Mouse (Mus musculus): ENCODE data around the gene Elavl1.

GRCm38 (mm10) chr8:4258233-4258632 lies 67.0 kb downstream of the Elavl1 start:
- TF ChIP-seq CTCF (IDR thresholded peaks at IDR 0.05; ENCODE audit: low read depth) (peak; percentile 94), EP300 (IDR thresholded peaks at IDR 0.05; ENCODE audit: low read depth) (no peak)
